Mouse (Mus musculus) bone marrow, adult 2 months (tissue): Measurements from ENCODE around the gene Ptp4a2. TPM values are rescaled to one million over a fixed set of nuclear protein-coding genes. Genes with fewer than 3 reads are reported as not detected.

ENCODE experiments used
- H3K27ac ChIP-seq: fragments of 200-500 bp; 2 replicates; pipeline ENCODE4 v1.5.1; 2012; ENCODE audit warnings: low read depth, mild to moderate bottlenecking, control low read depth, inconsistent platforms, low read length; ENCODE audit not compliant: control insufficient read depth, poor library complexity, insufficient read depth
- H3K4me1 ChIP-seq: fragments of 200-500 bp; 2 replicates; pipeline ENCODE4 v1.6.1; 2011; ENCODE audit warnings: low read length; ENCODE audit not compliant: control insufficient read depth, insufficient read depth
- H3K4me3 ChIP-seq: fragments of 200-500 bp; replicated peaks from 2 replicates; pipeline ENCODE3; 2011; ENCODE audit warnings: mild to moderate bottlenecking, low read depth, low read length, control low read depth; ENCODE audit not compliant: control insufficient read depth
- CTCF ChIP-seq: fragments of 200-500 bp; IDR thresholded peaks from 2 replicates; pipeline ENCODE4 v1.5.1; 2011; ENCODE audit warnings: low read length, control low read depth; ENCODE audit not compliant: control insufficient read depth, insufficient read depth
- POLR2A ChIP-seq: fragments of 200-500 bp; IDR thresholded peaks from 2 replicates; pipeline ENCODE4 v1.6.1; 2011; ENCODE audit warnings: low read depth, mild to moderate bottlenecking, control low read depth, low read length, borderline replicate concordance; ENCODE audit not compliant: control insufficient read depth
- WGBS: fragments of 180-500 bp; shearing (Covaris S2); methylation state at CpG from one replicate; pipeline ENCODE4 v1.1.7; 2018; 5-methylcytosine and 5-hydroxymethylcytosine counted together
- polyA plus RNA-seq: library from polyadenylated mRNA; stranded (reverse); fragments of >200 nt; gene quantifications from 2 replicates; pipeline ENCODE4 v1.2.4, GENCODE M21; 2011; ENCODE audit warnings: low replicate concordance; ENCODE audit not compliant: missing spikeins, insufficient read depth, insufficient read length

Gene Ptp4a2
- polyA plus RNA-seq, 1 experiment: 92.1 TPM

GRCm38 (mm10) chr4:129850491-129850890 lies 39.5 kb downstream of the Ptp4a2 start:
- no peak for TF ChIP-seq CTCF
- no peak for TF ChIP-seq POLR2A
- Histone ChIP-seq H3K4me1 (no peaks in the 10 kb centered on the region; the same call in 1 of the 2 replicates), H3K27ac (no peak overlapping the region), H3K4me3 (no peak overlapping the region)
- 89% methylated on average over 2 of the region's 2 CpGs for WGBS

DNA sequence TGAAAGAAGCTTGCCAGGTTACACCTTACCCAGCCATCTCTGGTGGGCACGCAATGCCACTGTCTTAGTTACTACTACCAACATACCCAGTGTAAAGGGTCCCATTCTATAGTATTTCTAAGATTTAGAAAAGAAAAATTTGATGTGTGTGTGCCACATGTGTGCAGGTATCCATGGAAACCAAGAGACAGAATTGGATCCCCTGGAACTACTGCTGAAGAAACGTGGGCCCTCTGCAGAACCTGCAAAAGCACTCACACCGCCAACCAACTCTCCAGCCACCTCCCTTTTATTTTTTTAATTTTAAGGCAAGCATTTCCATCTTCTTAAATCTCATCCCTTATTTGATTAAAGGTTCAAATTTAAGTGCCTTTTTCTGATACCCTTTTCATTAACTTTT lies 40.8 kb downstream of the Ptp4a2 start:
- 80% methylated on average over 3 of the region's 3 CpGs for WGBS
- TF ChIP-seq POLR2A (no peak), CTCF (no peak)
- no peaks in the 10 kb centered on the region; the same call in 1 of the 2 replicates for H3K4me1 ChIP-seq
- no peak overlapping the region for H3K27ac ChIP-seq
- H3K4me3 ChIP-seq: no peak overlapping the region

DNA sequence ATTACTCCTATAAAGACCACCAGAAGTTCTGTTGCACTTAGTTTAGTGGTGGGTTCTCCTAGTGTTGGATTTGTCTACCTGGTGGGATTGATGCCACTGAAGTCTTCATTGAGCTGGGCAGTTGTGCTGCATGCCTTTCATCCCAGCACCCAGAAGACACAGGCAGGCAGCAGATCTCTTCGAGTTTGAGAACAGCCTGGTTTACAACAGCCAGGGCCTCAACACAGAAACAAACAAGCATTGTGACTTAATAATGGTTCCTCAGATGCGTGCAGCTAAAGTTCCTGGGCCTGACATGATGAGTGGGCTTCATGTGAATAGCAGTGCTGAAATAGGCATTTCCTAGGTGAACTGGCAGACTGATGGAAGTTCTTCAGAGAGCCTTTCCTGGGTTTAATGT lies 42.0 kb downstream of the Ptp4a2 start:
- H3K4me3 ChIP-seq: no peak overlapping the region
- TF ChIP-seq CTCF (no peak), POLR2A (no peak)
- H3K27ac ChIP-seq: no peak overlapping the region
- 71% methylated on average over 2 of the region's 2 CpGs for WGBS
- no peaks in the 10 kb centered on the region; the same call in 1 of the 2 replicates for H3K4me1 ChIP-seq

GRCm38 (mm10) chr4:129853996-129854395 lies 43.0 kb downstream of the Ptp4a2 start:
- Histone ChIP-seq H3K4me1 (no peaks in the 10 kb centered on the region; the same call in 1 of the 2 replicates), H3K4me3 (no peak overlapping the region), H3K27ac (no peak overlapping the region)
- WGBS: 60% methylated on average over 3 of the region's 3 CpGs
- no peak for TF ChIP-seq POLR2A
- no peak for TF ChIP-seq CTCF

- Histone ChIP-seq H3K27ac (no peak overlapping the region), H3K4me3 (no peak overlapping the region), H3K4me1 (no peaks in the 10 kb centered on the region; the same call in 1 of the 2 replicates)
- 86% methylated on average over 3 of the region's 3 CpGs for WGBS
- TF ChIP-seq CTCF (no peak), POLR2A (no peak)
Observed at GRCm38 (mm10) chr4:129854615-129855014, 43.6 kb downstream of the Ptp4a2 start.

DNA sequence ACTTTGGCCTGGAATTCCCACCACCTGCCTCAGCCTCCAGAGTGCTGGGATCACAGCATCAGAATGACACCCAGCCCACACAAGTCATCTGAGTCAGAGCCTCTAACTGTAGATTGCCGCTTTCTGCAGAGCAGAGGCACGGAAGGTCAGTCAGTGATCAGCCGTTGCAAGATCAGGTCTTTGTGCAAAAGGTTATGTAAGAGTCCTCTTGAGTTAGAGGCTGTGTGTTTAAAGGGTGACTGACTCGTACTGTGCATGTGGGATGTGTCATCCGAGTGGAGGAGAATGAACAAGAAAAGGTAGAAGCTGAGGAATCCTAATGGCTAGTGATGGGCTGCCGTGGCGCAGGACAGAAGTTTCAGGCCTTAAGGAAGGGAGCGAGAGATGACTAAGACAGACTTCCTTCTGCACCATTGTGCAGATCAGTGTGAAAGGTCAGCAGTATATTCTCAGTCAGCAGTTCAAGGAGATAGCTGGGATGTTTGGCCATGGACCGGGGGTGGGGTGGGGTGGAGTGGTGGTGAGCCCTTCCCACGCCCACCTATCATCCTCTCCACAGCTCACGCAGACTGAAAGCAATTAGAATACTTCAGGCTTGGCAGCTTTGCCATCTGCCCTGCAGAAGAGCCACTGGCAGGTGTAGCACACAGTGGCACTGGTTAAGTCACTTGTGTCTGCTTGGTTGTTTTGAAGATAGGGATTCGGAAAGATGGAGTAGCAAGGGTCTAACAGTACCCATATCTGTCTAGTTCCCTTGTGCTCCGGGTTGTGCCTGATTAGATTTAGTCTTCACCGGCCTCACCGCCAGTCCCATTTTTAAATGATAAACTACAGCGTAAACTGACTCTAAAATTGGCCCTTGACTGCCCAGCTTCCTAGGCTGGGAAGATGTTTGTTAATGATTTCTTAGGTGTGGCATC lies 44.3 kb downstream of the Ptp4a2 start:
- Histone ChIP-seq H3K27ac (no peak overlapping the region; the same call in 1 of the 2 replicates), H3K4me3 (no peak overlapping the region), H3K4me1 (no peaks in the 10 kb centered on the region; the same call in 1 of the 2 replicates)
- 52% methylated on average over 16 of the region's 16 CpGs for WGBS
- no peak for TF ChIP-seq POLR2A
- no peak for TF ChIP-seq CTCF

DNA sequence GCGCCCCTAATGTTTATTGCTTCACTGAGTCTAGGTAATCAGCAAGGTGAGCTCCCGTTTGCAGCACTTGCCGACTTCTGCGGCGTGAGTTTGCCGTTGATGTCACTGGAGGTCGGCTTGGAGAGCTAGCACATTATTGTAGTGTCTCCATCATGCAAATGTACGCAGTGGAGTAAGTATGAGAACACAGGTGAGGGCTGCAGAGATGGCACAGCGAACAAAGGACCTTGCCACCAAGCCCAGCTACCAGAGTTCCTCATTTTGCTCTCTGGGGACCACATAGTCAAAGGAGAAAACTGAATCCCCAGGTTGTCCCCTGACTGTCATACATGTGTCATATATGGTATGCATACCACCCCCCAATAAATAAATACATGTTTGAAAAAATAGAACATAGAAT lies 49.4 kb downstream of the Ptp4a2 start:
- no peak overlapping the region for H3K27ac ChIP-seq
- no peak for TF ChIP-seq CTCF
- no peak for TF ChIP-seq POLR2A
- no peak overlapping the region for H3K4me3 ChIP-seq
- H3K4me1 ChIP-seq: no peaks in the 10 kb centered on the region; the same call in 1 of the 2 replicates
- WGBS: 84% methylated on average over 9 of the region's 9 CpGs

DNA sequence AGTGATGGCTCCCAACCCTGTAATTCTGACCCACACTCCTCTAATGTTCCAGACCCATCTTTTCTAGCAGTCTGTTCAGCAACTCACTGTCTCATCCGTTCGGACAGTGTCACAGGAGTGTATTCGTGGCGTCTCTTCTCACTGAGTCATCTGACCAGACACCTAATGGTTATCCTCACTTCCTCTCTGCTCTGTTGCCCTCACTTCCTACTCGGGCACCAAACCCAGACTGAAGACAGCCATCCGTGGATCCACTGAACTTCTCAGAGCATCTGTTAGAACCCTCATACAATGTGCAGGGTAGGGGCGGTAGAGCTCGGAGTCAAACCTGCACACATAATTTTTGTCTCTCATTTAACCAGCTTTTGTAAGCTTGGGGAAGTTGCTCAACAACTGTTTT lies 50.4 kb downstream of the Ptp4a2 start:
- H3K27ac ChIP-seq: no peak overlapping the region
- 27% methylated on average over 8 of the region's 8 CpGs for WGBS
- no peak overlapping the region for H3K4me3 ChIP-seq
- TF ChIP-seq POLR2A: no peak
- TF ChIP-seq CTCF: no peak
- no peaks in the 10 kb centered on the region; the same call in 1 of the 2 replicates for H3K4me1 ChIP-seq
